Mouse (Mus musculus) effector memory CD4-positive, alpha-beta T cell, adult 5 months (primary cell): ENCODE data around the gene Tnfsf13b. TPM values are rescaled to one million over a fixed set of nuclear protein-coding genes. Genes with fewer than 3 reads are reported as not detected.

Experiments used
- polyA plus RNA-seq: library from polyadenylated mRNA; unstranded; fragments of 100-300 nt; shearing (Covaris generic); gene quantifications from one replicate; pipeline ENCODE4 v1.2.1, GENCODE M21; 2017

Gene Tnfsf13b
- 3.0 TPM for polyA plus RNA-seq

DNA sequence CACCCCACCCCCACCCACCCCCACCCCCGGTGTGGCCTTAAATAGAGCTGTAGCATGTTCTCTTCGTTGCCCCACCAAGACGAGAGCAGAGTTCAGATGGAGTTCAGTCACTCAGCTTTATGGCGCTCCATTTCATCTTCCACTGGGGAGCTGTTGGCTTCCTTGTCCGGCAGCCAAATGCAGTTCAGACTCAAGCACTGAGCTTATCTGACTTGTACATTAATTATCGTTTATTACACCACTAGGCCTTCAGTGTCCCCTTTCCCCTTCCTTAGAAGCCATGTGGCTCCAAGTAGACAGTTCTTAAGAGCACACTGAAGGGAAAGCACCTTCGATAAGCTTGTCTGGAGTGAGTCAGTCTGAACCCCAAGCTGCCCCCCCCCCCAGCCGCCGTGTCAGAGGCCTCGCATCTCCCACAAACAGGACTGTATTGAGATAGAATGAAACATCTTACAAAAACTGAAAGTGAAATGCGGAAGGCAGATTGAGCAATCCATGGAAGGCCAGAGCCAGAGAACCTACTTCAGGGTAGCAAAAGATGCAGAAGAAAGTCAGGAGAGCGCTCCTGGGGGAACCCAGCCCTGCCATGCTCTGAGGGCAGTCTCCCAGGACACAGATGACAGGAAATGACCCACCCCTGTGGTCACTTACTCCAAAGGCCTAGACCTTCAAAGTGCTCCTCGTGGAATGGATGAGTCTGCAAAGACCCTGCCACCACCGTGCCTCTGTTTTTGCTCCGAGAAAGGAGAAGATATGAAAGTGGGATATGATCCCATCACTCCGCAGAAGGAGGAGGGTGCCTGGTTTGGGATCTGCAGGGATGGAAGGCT, at the start of gene Tnfsf13b:
Gene Tnfsf13b, plus strand, starts transcription at position 312 of the 830 bp plus-strand sequence.

DNA sequence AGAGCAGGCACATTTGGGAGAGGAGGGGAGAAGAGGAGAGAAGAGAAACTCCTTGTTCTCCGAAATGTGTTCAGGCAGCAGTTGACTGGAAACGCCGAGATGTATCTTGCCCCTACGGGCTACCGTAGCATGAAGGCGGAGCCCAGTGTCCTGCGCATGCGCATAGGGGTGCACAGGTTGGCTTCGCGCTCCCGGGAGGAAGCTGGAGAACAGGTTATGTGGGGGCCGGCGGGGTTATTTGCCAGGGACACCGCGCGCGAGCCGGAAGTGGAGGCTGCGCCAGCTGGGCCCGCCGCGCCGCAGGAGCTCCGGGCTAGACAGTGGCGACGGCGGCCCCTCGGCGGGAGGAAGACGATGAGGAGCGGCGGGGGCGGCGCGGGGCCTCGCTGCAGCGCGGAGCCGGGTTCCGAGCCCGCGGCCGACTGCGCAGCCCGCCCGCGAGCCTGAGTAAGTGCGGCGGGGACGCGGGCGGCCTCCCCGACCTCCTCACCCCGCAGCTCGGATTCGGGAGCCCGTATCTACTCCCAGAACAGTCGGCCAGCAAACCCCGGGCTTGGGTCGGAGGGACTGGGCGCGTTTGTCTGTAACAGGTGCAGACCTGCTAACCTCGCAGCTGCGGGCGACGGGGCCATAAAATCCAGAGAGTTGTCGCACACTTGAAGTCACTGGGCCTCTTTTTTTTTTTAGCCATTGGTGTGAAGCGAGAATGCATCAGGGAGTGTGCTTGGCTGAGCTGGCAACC, 28.5 kb upstream of the Tnfsf13b start, which contains the start of the genes Lig4 and Abhd13:
Gene Lig4, minus strand, starts transcription at position 114 of the 742 bp plus-strand sequence.
Gene Abhd13, plus strand, starts transcription at position 135 of the 742 bp plus-strand sequence.

Other genes with a start within 250 kb of the Tnfsf13b start
- 0.21 TPM for gene Fam155a, start 235.3 kb upstream of the Tnfsf13b start, polyA plus RNA-seq
- gene Gm10217, start 142.2 kb upstream of the Tnfsf13b start, polyA plus RNA-seq, result not detected
- 0.89 TPM for gene Lig4, start 28.8 kb upstream of the Tnfsf13b start, polyA plus RNA-seq
- 14.4 TPM for gene Abhd13, start 28.8 kb upstream of the Tnfsf13b start, polyA plus RNA-seq
- 0.05 TPM for gene Myo16, start 147.4 kb downstream of the Tnfsf13b start, polyA plus RNA-seq